Mouse (Mus musculus): ENCODE results near the gene Mfap1a. TPM values are rescaled to one million over a fixed set of nuclear protein-coding genes. Genes with fewer than 3 reads are reported as not detected.
"Not testable (repeated sequence)": the region's sequence is repeated elsewhere in the genome, so short reads cannot be mapped to it uniquely, and the experiment has no call there.

Gene Mfap1a
- 17.7 and 23.8 TPM in 2 replicates for polyA plus RNA-seq (2016; fragmentation: Nextera tagmentation; extraction: Ambion mirVana)

DNA sequence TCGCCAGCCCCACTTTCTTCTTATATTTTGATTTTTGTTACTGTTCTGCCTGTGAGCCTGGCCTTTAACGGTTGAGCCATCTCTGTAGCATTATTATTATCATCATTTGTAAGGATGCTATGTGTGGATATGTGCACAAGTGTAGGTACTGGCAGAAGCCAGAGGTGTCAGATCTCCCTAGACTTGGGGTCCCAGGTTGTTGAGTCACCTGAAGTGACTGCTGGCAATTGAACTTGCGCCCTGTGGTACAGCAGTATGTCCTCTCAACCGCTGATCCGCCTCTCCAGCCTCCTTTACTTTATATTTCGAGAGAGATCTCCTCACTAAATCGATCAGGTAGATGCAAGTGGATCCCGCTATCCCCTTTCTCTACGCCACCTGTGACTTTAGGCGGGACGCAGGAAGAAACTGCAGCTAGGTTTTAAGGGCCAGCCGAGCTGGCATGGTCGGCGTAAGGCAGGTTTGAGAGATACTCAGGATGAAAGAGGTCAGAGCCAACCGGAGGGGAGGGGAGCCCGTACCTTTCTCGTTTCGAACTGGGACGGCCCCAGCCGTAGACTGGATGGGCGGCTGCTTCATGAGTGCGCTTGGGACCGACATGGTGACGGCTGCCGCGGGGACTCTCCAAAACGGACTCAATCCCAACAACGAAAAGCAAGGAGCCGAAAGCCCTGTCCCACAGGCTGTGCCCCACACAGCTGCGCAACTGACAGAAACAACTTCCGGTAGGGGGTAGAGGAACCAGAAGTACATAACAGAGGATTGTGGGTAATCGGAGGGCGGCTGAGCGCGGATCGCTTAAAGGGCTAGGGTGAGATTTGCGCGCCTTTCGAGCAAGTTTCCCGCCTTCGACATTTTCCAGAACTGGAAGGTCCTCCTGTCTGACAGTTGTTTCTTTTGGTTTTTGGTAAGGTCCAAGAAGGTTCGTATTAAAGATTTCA is at the start of gene Mfap1a, which contains the start of gene Wdr76:
Mfap1a (minus strand) TSS at position 724 of the 941 bp plus-strand sequence.
Wdr76 (plus strand) TSS at position 782 of the 941 bp plus-strand sequence.
- Histone ChIP-seq H3K4me1 (peaks cover 15% of the 10 kb centered on the region), H3K36me3 (peaks cover 27% of the 10 kb centered on the region), H3K4me3 (peak within 1 kb of the TSS; percentile 64), H3K27ac (peak within 1 kb of the TSS; percentile 78)
- 5% methylated on average over 42 of the region's 42 CpGs for WGBS
- peak; percentile 95 for DNase-seq (ENCODE audit: low spot score)
- not testable (repeated sequence) for H3K27me3 ChIP-seq (ENCODE audit: insufficient read depth, poor library complexity, severe bottlenecking); H3K9me3 ChIP-seq

DNA sequence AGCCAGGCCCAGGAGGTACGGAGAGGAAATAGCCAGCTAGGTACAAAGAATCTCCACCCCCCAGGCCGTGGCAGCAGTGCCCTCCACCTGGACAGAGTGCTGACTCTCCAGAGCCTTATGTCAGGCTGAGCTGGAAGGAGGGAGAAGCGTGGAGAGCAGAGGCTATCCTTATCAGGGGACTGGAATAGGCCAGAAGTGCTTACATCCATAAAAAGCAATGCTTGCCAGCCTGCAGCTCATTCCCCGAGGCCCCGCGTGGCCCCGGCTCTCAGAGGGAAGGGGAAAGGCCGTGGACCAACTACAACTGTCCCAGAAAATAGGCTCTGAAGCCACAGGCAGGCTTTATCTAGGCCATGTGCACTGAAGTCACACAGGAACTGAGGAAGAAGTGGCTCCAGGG is 44.8 kb upstream of the Mfap1a start:
- H3K27ac ChIP-seq = peak overlapping the region; percentile 88
- no peaks in the 10 kb centered on the region for H3K27me3 ChIP-seq (ENCODE audit: insufficient read depth, poor library complexity, severe bottlenecking)
- peak overlapping the region; percentile 42 for H3K4me3 ChIP-seq
- peak; percentile 84 for DNase-seq (ENCODE audit: low spot score)
- peaks cover 33% of the 10 kb centered on the region for H3K4me1 ChIP-seq
- peaks cover 21% of the 10 kb centered on the region for H3K36me3 ChIP-seq
- 31% methylated on average over 8 of the region's 8 CpGs for WGBS
- H3K9me3 ChIP-seq = no peaks in the 10 kb centered on the region

DNA sequence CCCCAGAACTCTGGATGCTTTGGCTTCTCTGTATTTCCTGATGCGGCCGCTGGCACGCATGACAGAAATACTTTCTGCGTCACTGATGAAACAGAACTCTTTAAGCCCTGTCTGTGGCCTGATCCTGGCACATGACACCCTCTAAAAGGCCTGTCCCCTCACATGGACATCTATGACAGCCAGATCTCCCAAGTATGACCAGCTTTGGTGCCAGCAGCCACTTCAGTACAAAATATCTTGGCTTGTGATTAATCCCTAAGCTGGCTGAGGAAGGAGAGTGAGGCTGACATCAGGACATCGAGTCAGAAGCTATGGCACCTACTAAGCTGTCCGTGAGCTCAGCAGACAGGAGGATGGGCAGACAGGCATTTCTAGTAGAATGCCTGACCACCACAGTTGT is 43.2 kb upstream of the Mfap1a start:
- Histone ChIP-seq H3K4me1 (peaks cover 33% of the 10 kb centered on the region), H3K36me3 (peaks cover 35% of the 10 kb centered on the region), H3K27me3 (ENCODE audit: insufficient read depth, poor library complexity, severe bottlenecking) (no peaks in the 10 kb centered on the region), H3K27ac (peak overlapping the region; percentile 88), H3K9me3 (no peaks in the 10 kb centered on the region), H3K4me3 (peak overlapping the region; percentile 42)
- DNase-seq (ENCODE audit: low spot score) = no peak
- 80% methylated on average over 6 of the region's 6 CpGs for WGBS

DNA sequence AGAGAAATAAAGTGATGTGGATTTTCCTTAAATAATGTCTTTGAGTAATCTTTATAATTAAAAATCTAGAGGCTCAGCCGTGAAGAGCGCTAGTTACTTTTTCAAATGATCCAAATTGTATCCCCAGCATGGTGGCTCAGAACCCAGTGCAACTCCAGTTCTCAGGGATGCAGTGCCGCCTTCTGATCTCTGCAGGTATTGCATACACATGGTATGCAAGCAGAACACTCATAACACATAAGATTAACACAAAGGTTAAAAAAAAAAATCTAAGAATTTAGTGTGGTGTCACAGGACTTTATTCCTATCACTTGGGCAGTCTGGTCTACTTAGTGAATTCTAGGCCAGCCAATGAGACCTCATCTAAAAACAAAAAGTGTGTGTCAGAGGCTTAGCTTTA is 38.4 kb upstream of the Mfap1a start:
- Histone ChIP-seq H3K4me1 (peaks cover 12% of the 10 kb centered on the region), H3K27ac (no peak overlapping the region), H3K9me3 (no peaks in the 10 kb centered on the region), H3K27me3 (ENCODE audit: insufficient read depth, poor library complexity, severe bottlenecking) (no peaks in the 10 kb centered on the region), H3K36me3 (peaks cover 66% of the 10 kb centered on the region), H3K4me3 (no peak overlapping the region)
- 91% methylated on average over 3 of the region's 3 CpGs for WGBS
- DNase-seq (ENCODE audit: low spot score) = no peak

DNA sequence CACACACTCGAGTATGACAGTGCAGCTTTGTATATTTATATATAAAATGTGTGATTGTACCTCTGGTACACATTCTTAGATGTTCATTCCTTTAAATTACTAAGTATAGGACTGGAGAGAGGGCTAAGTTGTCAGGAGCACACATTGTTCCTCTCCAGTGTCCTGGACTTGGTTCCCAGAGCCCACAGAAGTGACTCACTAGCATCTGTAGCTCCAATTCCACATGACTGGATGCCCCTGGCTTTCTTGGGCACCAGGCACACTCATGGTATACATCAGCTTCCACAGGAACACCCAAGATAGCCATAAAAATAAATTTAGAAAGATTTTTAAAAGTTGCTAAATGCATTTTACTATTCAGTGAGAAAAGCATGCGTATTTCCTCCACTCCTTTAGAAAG is 18.6 kb upstream of the Mfap1a start:
- Histone ChIP-seq H3K27ac (no peak overlapping the region), H3K36me3 (peaks cover 46% of the 10 kb centered on the region), H3K27me3 (ENCODE audit: insufficient read depth, poor library complexity, severe bottlenecking) (no peaks in the 10 kb centered on the region), H3K9me3 (no peaks in the 10 kb centered on the region), H3K4me1 (no peaks in the 10 kb centered on the region), H3K4me3 (no peak overlapping the region)
- DNase-seq (ENCODE audit: low spot score) = no peak
- 88% methylated on average over 2 of the region's 2 CpGs for WGBS

DNA sequence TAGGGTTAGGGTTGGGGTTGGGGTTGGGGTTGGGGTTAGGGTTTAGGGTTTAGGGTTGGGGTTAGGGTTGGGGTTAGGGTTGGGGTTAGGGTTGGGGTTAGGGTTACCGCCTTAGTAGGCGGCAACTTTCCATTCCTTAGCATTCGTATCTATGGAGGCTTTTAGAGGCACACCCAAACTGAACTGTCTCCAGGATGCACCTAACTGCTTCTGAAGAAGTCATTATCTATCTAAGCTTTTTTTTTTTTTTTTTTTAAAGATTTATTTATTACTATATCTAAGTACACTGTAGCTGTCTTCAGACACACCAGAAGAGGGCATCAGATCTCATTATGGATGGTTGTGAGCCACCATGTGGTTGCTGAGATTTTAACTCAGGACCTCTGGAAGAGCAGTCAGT is 16.4 kb upstream of the Mfap1a start:
- WGBS = 94% methylated on average over 3 of the region's 3 CpGs
- H3K27me3 ChIP-seq (ENCODE audit: insufficient read depth, poor library complexity, severe bottlenecking); DNase-seq (ENCODE audit: low spot score); H3K27ac ChIP-seq; H3K4me3 ChIP-seq; H3K4me1 ChIP-seq; H3K9me3 ChIP-seq: not testable (repeated sequence)
- H3K36me3 ChIP-seq = peaks cover 55% of the 10 kb centered on the region

DNA sequence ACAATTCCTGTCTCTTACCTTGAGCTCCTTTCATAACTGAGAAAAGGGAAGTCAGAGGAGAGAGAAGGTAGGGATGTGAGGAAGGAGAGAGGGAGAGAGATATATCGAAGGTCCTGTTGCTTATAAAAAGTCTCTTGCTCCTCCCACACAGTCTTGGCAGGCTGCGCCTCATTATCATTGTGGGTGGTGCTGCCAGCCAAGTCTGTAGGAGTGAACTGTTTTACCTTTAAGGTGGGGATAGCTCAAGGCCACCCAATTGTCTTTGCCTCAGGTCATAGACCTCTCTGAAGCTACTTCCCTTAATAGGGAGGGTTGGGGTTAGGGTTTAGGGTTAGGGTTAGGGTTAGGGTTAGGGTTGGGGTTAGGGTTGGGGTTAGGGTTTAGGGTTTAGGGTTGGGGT is 15.5 kb upstream of the Mfap1a start:
- H3K36me3 ChIP-seq = peaks cover 60% of the 10 kb centered on the region
- 92% methylated on average over 2 of the region's 2 CpGs for WGBS

DNA sequence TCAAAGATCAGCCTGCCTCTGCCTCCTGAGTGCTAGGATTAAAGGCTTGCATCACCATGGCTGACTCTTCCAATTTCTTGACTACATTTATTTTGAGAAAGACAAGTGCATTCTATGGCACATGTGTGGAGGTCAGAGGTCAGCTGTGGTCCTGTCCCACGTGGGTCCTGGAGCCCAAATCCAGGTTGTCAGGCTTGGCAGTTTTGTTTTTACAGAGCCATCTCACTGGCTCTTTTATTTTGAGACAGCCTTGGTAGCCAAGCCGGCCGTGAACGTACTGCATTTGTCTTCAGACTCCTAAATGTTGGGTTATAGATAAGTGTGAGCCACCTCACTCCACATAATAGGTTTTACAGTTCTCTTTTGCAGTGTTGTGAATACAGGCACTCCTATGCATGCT is 12.2 kb upstream of the Mfap1a start:
- 92% methylated on average over 4 of the region's 4 CpGs for WGBS
- H3K4me3 ChIP-seq; H3K4me1 ChIP-seq; DNase-seq (ENCODE audit: low spot score); H3K9me3 ChIP-seq; H3K27me3 ChIP-seq (ENCODE audit: insufficient read depth, poor library complexity, severe bottlenecking); H3K27ac ChIP-seq: not testable (repeated sequence)
- H3K36me3 ChIP-seq = peaks cover 56% of the 10 kb centered on the region

More for the DNA sequence above, 15.5 kb upstream of the Mfap1a start:
- Histone ChIP-seq H3K27me3 (ENCODE audit: insufficient read depth, poor library complexity, severe bottlenecking) (no peaks in the 10 kb centered on the region), H3K27ac (no peak overlapping the region), H3K4me1 (no peaks in the 10 kb centered on the region), H3K9me3 (no peaks in the 10 kb centered on the region), H3K4me3 (no peak overlapping the region)
- no peak for DNase-seq (ENCODE audit: low spot score)

DNA sequence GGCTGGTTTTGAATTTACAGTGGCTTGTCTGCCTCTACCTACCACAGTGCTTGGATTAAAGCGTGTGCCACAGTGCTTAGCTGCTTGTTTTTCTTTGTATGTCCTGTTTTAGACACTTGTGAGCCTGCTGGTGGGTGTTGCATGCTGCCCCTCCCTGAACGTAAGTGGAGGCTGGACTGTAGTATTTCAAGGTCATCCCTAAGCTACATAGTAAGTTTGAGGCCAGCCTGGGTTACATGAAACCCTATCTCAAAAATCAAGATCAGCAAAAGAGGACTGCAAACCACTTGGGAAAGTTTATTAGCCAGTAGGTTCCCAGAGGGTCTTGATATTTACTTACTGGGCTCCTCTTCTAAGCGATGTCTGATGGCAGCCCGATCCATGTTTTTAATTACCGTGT is 11.6 kb upstream of the Mfap1a start:
- WGBS = 91% methylated on average over 5 of the region's 5 CpGs

DNA sequence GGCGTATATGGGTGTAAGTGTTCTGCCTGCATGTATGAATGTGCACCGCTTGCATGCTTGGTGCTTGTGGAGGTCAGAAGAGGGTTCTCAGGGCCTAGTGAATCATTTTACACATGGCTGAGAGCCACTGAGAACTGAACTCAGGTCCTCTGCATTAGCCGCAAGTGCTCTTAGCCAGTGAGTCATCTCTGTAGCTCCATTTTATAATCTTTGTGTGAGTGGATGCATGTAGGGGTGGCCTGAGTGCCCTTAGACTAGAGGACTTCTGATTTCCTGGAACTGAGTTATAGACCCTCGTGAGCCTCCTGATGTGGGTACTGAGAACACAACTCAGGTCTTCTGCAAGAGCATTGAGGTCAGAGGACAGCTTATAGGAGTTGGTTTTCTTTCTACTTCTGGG is 7.7 kb upstream of the Mfap1a start:
- no peak overlapping the region for H3K27ac ChIP-seq
- H3K9me3 ChIP-seq = no peaks in the 10 kb centered on the region
- peaks cover 6% of the 10 kb centered on the region for H3K4me1 ChIP-seq
- H3K4me3 ChIP-seq = no peak overlapping the region
- DNase-seq (ENCODE audit: low spot score) = no peak
- H3K27me3 ChIP-seq (ENCODE audit: insufficient read depth, poor library complexity, severe bottlenecking) = no peaks in the 10 kb centered on the region
- peaks cover 58% of the 10 kb centered on the region for H3K36me3 ChIP-seq
- 96% methylated on average over 4 of the region's 4 CpGs for WGBS

More for the DNA sequence above, 11.6 kb upstream of the Mfap1a start:
- Histone ChIP-seq H3K4me1 (no peaks in the 10 kb centered on the region), H3K9me3 (no peaks in the 10 kb centered on the region), H3K4me3 (no peak overlapping the region), H3K27ac (no peak overlapping the region), H3K36me3 (peaks cover 57% of the 10 kb centered on the region), H3K27me3 (ENCODE audit: insufficient read depth, poor library complexity, severe bottlenecking) (no peaks in the 10 kb centered on the region)
- no peak for DNase-seq (ENCODE audit: low spot score)

DNA sequence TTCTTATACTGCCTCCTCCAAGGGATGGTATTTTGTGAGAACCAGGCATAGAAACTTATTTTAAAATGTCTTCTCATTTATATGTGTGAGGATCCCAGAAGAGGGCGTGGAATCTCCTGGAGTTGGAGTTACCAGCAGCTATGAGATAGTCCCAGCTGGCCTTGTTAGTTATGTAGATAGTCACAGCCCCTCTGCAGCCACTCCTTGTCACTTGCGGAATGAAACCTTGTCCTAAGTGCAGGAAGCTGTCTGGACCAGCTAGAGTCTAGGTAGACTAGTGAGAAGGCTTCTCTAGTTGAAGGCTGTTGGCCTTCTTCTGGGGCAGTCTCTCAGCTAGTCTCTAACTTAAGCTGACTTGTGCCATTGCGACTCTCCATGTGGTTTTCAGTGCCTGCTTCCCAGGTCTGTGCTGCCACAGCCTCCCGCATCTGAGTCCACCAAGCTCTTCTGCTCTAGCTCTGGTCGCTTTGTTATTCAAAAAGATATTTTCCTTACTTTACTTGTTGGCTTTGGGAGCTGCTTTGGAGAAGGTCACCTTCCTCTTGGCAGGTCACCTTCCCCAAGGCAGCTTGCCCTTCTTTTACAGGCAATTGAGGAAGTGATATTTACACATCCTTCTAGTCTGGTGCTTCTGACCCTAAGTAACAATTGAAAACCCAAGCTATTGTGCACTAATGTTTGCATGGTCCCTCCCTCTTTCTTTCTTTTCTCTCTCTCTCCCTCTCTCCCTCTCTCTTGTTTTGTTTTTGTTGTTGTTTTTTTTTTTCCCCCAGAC is 6.7 kb upstream of the Mfap1a start:
- not testable (repeated sequence) for H3K27me3 ChIP-seq (ENCODE audit: insufficient read depth, poor library complexity, severe bottlenecking); DNase-seq (ENCODE audit: low spot score); H3K27ac ChIP-seq; H3K4me3 ChIP-seq; H3K9me3 ChIP-seq; H3K4me1 ChIP-seq
- H3K36me3 ChIP-seq = peaks cover 60% of the 10 kb centered on the region
- WGBS = 90% methylated on average over 5 of the region's 5 CpGs

DNA sequence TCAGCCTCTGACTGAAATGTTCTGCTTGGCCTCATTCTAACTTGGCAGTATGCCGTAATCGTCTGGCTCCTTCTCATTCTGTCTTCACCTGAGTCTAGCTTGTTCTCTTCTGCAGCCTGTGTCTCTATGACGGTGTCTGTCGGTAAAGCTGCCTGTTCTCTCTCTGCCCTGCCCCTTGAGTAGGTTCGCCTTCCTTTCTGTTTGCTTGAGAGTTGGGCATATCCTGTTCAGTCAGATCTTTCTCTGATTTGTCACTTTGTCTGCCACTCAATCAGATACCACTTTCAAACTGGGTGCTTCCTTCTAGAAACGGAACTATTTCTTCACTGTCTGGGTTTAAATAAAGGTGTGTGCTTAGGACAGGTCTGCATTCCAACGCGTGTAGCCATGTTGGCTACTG is 4.9 kb upstream of the Mfap1a start:
- H3K4me3 ChIP-seq = no peak overlapping the region
- no peak overlapping the region for H3K27ac ChIP-seq
- DNase-seq (ENCODE audit: low spot score) = no peak
- no peaks in the 10 kb centered on the region for H3K9me3 ChIP-seq
- no peaks in the 10 kb centered on the region for H3K27me3 ChIP-seq (ENCODE audit: insufficient read depth, poor library complexity, severe bottlenecking)
- H3K36me3 ChIP-seq = peaks cover 46% of the 10 kb centered on the region
- H3K4me1 ChIP-seq = peaks cover 15% of the 10 kb centered on the region
- 89% methylated on average over 8 of the region's 8 CpGs for WGBS

DNA sequence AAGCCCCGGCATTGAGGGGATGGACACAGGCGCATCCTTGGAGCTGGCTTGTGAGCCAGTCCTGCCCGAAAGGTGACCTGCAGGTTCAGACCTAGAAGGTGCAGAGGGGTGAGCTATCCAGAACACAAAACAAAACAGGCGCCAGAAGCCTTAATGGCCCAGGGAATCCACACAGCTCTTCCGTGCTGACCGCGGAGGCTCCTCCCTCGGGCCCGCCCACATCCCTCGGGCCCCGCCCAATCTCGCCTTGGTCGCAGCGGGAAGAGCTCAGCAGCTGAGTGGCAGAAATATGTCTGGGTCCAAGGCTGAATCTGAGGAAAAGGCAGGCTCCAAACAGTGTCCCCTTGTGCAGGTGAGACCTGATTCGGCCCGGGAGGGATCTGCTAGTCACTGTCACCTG is 3.1 kb upstream of the Mfap1a start:
- H3K4me3 ChIP-seq = peak overlapping the region; percentile 51
- peaks cover 41% of the 10 kb centered on the region for H3K36me3 ChIP-seq
- H3K27me3 ChIP-seq (ENCODE audit: insufficient read depth, poor library complexity, severe bottlenecking) = no peaks in the 10 kb centered on the region
- no peaks in the 10 kb centered on the region for H3K9me3 ChIP-seq
- 15% methylated on average over 16 of the region's 16 CpGs for WGBS
- DNase-seq (ENCODE audit: low spot score) = peak; percentile 92
- peaks cover 15% of the 10 kb centered on the region for H3K4me1 ChIP-seq
- H3K27ac ChIP-seq = no peak overlapping the region; the same call in 1 of the 2 replicates

All from heart, embryonic 10.5 days (tissue).